Mouse (Mus musculus) spleen, adult 12 weeks (tissue): ENCODE measurements around the gene Aox3.

Experiments
- DNase-seq: peaks from one replicate; pipeline ENCODE4 v3.0.0; 2022; ENCODE audit warnings: low spot score

The Aox3 gene

DNA sequence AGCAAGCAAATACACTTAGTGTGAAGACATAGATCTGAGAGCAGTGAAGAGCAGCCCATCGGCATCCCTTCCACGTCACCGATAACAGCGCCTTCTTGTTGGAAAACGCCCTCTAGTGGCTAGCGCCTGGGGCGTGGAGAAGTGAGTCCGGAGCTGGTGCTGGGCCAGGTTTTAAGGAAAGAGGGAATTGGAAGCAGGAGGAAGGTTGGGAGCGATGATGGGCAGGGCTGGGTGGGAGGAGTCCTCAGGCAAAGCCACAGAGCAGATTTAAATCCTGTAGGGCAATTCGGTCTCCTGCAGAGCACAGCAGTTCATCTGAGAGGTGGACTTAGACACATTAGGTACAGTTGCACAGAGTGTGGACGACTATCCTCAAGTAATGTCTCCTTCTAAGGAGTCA, at the start of gene Aox3:
Gene Aox3, plus strand, starts transcription at position 251 of the 400 bp plus-strand sequence.
- no peak for DNase-seq

DNA sequence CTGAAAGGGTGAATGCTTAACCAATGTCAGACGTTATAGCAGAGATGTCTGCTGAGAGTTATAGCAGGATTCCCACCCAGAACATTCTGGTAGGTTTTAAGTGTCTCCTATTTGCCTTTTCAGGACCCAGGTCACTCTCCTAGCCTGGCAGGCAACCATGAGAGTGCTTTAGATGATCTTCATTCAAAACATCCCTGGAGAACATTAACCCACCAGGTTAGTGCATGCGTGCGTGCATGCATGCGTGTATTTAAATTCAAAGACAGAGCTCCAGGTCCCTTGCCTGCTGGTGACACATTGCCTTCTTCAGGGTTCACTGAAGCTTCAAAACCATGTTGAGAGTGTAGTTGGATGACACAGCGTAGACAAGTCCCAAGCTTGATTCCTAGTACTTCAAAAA, 47.8 kb upstream of the Aox3 start:
- no peak for DNase-seq

DNA sequence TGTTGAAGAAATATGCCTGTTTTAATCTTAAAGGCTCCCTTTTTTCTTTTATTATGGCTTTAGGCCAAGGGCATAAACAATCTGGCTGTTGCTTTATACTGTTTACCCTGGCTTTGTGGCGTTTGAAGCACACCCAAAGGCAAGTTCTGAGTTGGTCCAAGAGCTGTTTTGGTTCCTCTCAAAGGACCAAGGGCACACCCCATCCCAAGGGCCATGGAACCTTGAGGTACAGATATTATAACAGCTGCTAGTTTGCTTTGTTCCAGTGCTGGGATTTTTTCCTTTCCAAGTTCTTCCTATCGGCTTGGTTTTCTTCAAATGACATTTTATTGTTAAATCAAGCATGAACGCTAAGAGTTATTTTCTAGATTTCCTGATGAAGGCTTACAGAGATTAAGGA, 47.3 kb upstream of the Aox3 start:
- DNase-seq: no peak

DNA sequence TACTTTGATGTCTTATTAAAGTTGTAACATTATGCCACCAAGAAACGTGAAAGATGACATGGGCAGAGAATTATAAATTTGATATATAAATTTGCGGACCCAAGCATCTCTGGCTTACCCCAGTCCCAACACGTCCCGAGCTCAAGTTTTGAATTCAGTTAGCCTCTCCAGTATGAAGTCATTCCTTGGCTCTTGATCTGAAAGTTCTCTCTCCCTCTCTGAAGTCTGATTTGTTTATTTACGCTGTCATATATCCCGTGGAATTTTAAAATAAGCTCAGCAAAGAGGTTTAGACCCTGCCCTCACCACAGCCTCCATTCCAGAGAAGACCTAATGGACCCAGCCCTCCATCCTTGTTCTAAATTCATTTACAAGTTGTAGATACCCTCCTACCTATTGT, 43.7 kb upstream of the Aox3 start:
- DNase-seq: no peak

DNA sequence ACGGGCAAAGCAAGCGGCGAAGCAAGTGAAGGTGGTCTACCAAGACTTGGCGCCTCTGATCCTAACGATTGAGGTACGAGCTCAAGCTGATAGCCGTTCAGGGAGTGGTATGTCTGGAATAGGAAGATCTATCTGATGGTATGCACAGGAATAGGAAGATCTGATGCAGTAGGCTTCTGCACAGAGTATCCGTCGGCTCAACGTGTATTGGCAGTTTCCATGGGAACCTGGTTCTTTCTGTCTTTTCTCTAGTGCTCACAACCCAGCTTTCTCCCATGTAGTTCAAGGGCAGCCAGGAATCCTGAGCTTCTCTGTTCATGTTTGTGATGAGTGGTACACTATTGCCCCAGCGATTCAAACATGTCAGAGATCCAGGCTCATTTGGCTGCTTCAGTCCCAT, 42.8 kb upstream of the Aox3 start:
- DNase-seq: no peak

DNA sequence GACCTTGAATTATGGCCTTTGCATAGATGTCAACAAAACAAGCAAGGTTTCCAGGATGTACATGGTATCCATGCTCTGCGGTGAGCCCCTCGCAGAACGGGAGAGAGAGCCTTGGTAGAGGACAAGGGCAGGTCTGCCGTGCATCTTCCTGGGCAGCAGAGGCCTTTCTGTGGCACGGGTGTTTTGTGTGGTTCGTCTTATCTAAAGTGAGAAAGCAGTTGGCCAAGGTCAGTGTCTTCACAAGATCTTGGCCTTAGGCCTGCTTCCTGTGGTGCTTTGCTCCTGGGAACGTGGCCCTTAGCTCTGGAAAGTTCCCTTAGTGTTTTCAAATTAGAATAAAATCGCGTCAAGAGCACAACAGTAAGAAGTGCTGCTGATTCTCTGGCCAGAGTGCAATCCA, 41.9 kb upstream of the Aox3 start:
- no peak for DNase-seq

DNA sequence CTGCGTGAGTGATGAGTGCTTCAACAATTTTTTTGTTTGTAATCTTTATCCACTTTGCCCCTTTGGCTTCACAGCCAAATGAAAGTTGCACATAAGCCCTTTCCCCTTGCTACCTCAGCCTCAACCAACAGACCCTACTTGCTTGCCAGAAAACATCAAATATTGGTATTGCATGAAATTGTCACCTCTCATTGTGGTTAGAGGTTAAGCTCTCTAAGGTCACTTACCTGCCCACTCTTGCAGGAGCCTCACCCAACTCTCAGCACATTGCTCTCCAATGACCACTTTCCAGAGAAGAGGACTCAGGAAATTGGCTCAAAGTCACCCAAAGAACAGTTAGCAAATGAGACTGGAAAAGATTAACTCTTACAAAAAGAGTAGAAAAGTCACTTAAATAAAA, 41.4 kb upstream of the Aox3 start:
- no peak for DNase-seq

DNA sequence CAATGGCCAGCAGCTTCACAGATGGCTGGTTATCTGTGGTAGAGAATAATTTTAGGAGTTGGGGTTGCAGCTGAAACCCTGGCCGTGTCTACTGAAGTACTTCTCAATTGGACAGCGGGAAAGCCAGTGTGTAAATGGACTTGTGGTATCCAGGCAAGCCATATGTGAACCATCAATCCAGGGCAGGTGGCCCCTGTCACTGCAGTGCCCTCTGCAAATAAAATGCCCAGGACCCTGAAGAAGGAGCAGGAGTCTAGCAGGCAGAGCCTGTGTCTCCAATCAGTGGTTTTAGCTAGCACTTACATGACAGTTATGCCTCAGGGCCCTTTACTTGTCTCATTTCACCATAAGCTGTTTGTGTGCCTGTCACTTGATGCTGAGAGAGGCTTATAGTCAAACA, 40.5 kb upstream of the Aox3 start:
- no peak for DNase-seq

DNA sequence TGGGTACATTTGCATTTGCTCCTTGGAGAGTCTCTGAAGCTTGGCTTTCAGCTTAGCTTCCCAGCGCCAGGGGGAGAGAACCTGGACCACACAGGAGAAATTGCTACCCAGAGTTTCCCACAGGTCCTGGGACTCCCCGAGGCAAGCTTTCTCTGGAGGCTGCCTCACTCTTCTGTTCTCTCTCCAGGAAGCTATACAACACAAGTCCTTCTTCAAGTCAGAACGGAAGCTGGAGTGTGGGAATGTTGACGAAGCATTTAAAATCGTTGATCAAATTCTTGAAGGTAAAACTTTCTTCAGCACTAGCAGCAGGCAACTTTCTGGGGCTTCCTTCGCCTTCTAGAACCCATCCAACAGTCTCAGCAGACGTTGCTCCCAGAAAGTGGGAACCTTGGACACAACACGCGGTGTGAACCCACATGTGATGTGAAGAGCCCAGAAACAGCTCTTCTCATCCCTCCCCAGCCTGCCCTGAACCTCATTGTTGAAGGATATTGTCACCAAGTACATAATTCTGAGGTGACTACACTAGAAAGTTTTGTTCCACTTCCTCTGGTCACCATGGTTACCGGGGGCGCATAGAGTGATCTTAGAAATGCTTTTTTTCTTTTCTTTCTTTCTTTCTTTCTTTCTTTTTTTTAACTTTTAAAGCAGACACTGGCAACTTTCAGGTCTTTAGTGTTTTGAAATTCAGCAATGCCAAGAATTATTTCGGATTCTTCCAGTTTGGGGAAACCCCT, 39.8 kb upstream of the Aox3 start:
- DNase-seq: no peak

DNA sequence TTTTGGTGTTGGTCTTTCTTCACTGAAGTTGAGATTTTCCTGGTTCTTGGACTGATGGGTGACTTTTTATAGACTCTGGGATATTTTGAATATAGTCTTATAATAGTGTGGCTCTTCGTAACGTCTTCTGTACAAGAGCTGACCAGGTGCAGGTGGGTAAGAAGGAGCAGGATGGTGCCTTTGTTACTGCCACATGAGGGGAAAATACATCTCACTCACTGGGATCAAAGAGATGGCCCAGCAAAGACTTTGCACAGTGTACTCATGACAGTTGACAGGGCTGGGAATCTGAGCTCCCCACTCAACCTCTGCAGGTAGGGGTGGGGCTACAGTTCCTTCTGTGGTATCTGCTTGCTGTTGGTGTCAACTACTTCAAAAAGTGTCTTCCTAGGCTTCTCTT, 38.7 kb upstream of the Aox3 start:
- DNase-seq: no peak

DNA sequence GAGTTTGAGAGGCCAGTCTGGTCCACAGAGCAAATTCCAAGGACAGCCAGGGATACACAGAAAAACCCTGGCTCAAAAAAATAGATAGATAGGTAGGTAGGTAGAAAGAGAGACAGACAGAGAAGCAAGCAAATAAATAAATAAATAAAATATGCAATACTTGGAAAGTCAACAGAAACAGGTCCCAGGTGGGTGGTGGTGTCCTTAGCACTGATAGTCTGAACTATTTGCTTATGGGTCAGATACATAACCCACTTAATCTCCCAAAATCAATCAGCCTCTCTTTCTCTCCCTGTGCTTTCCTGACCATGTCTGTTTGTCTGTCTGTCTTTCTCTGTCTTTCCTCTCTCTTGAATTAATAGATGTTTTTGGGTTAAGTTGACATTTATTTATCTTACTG, 35.0 kb upstream of the Aox3 start:
- DNase-seq: no peak

DNA sequence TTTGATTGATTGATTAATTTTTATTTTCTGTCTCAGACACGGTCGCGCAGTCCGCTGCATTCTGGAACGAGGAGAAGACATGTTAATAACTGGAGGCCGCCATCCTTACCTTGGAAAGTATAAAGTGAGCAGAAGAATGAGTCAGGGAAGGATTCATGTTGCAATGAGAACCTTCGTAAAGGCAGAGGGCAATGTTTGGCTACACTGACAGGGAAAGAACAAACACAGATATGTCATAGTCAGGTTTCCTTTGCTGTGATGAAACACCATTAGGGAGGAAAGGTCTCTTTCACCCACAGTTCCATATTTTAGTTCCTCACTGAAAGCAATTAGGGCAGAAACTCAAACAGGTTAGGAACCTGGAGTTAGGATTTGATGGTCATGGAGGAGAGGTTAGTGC, 34.5 kb upstream of the Aox3 start:
- no peak for DNase-seq

DNA sequence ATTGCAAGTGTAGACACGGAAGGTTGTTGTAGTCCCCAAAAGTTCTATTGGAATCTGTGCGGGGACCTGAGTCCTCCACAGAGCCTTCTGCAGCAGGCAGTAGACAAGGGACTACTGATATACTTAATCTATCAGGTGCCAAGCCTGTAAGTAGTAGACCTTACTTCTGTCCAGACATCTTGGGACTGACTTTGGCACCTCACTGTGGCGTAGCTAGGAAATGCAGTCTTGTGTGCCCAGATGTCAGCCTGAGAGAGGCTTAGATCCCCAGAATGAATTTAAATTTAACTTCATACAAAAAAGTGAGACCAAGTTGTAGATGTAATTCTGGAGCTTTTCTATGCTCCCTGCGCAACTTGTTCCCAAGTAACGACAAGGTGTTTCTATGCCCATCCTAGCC, 33.2 kb upstream of the Aox3 start:
- DNase-seq: no peak

DNA sequence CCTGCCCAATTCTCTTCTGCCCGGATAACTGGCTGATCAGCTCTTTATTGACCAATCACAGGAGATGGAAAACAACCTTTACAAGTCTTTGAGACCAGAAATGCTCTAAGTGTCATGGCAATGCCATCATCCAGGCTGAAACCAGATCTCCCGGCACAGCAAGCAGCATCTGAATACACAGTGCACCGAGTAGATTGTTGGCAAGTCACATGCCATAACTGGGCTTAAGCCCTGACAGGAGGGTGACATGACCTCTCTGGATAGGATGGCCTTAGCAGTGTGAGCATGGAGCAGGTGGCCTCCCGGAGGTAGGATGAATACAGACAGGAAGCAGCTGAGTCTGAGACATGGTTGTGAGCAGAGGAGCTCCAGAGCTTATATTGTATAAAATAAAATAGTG, 32.5 kb upstream of the Aox3 start:
- no peak for DNase-seq

DNA sequence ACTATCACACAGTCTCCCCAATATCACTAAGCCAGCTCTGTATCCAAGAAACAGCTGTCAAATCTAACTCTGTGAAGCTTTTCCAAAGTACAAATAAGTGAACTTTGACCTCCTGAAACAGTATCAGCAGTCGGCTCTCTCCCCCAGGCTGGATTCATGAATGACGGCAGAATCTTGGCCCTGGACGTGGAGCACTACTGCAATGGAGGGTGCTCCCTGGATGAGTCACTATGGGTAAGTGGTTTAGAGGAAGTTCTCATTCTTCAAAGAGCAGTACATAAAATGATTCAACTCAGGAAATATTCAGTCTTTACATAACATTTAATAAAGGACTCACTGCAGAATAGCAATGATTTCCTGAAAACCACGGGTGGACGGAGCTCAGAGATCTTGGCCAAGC, 31.6 kb upstream of the Aox3 start:
- DNase-seq: no peak

DNA sequence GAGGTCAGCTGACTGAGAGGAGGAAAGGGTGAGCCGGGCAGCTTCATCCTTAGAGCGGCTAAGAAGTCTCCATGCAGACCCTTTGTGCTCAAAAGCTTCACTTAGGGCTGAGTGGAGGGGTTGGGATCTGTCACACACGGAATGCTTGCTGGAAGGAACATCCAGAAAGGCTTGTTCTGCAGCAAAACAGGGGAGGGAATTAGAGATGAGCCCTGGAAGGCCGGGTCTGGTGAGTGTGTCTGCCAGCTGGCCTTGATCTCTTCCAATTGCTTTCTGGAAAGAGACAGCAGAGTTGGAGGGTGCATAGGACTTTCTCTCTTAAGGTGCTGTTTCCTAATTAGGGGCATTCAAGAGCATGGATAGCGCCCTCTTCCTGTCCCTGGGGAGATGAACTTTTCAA, 23.6 kb upstream of the Aox3 start:
- no peak for DNase-seq

DNA sequence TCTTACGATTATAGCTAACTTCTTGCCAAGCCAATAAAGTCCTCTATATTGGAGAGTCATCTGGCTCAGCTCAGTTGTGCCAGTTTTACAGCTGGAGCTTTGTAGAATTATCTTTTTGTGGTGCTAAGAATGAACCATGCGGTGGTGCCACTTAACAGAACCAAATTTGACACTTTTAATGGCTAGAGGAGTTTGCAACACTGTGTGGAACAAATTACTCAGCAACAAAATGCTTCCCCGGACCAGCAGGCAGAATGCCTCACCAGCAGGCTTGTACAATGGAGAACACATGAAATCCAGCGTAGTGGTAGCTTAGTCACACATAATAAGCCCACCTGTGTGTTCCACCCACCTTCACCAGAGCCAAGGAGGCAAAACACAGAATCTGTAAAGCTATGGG, 22.7 kb upstream of the Aox3 start:
- DNase-seq: no peak

DNA sequence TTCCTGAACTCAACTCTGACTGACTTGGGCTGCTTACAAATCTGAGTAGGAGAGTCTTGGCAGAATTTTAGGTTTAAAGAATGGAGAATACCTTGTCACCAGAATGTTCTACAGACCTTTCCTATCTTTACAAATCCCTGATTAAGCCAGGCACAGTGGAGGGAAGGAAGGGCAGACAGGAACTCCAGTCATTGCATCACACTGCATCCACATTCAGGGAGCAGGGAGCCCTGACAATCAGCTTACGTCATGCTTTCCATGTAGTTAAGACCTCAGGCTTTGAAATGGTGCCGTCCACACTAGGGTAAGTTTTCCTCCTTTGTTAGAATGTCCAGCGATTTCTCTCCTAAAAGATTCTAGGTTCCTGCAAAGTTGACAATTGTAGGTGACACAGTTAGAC, 21.7 kb upstream of the Aox3 start:
- DNase-seq: no peak

DNA sequence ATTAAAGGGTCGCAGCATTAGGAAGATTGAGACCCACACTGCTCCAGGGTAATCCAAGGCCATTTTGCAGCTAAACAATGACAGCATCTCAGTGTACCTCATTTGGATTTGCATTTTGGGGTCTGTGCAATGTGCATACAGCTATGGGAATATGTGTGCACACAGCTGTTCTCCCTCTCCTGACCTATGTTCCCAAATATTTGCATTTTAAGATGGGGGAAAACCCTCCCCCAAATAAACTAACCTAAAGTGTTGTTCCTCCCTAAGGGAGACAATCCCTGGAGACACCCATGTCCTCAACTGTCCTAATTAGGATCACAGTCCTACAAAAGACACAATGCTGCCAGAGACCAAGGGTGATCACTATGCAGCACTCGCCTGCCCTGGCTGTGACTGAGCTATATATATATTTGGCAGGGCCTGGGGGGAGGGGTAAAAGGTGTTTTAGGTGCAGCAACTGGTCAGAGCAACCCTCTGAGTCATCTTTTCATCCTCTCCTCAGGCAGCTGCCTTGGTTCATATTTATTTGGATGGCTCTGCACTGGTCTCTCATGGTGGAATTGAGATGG, 20.9 kb upstream of the Aox3 start:
- no peak for DNase-seq

DNA sequence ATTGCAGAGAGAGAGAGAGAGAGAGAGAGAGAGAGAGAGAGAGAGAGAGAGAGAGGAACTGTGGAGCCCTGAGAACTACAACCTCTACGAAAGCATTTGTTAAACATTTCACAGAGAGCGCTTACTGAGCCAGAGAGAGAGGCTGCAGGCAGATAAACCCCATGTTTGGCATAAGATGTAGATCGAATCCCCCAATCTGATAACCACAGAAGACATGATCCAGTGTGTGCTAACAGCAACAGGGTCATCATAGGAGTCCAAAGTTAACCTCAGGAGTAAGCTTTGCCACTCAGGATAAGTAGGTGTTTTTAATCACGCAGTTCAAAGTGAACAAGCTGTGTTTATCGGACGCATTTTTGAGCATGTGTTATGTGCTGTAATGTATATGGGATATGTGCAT, 15.6 kb upstream of the Aox3 start:
- no peak for DNase-seq

DNA sequence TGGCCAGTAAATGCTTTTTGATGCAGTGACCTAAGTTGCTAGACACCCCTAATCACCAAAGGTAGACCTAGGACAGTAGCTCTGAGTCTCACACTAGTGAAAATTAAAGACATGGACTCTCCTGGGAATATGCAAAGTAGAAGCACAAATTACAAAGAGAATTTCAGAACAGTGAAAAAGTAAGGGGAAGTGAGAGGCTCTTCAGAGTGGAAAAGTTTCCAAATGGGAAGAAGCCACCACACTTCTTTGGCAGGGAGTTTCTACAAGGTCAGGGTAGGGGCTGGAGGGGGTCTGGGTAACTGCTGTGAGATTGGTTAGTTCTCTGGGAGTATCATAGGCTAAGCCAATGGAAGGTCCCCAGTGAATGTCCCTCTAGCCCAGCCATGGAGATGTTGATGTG, 13.8 kb upstream of the Aox3 start:
- no peak for DNase-seq

DNA sequence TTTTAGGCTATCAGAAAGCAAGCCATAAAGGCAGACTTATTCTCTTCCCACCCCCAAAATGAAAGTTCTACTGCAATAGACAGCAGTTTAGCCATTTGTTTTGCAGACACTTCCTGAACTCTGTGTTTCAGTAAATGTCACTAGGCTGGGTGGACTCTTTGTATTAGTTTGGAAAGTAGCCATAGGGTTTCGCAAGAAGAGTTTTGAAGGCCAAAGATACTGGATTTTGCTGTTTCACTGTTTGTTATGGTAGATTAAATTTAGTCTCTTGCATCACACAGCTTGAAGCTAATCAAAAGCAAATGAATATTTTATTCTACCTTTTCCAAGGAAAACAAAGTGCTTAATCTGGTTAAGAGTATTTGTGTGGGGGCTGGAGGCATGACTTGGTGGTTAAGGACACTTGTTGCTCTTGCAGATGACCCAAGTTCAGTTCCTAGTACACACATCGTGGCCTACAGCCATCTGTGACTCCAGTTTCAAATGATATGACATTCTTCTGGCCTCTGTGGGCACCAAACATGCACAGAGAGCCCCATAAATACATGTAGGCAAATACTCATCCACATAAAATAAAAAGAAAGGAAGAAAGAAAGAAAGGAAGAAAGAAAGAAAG, 11.3 kb upstream of the Aox3 start:
- no peak for DNase-seq

DNA sequence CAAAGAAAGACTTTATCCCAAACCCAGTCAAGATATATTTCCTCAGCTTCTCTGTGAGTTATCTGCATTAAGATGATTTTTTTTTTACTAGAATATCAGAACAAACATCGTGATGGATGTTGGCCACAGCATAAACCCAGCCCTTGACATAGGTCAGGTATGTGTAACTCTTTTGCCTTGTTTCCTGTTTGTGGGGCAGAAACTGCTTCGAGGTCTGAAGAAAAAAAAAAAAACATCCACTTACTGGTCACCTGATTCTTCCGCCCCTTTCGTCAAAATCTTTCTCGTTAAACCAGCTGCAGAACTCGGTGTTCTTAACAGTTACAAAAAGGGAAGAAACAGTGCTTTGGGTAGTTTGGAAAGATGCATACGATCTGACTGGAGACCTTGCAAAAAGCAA, 10.4 kb upstream of the Aox3 start:
- DNase-seq: no peak

DNA sequence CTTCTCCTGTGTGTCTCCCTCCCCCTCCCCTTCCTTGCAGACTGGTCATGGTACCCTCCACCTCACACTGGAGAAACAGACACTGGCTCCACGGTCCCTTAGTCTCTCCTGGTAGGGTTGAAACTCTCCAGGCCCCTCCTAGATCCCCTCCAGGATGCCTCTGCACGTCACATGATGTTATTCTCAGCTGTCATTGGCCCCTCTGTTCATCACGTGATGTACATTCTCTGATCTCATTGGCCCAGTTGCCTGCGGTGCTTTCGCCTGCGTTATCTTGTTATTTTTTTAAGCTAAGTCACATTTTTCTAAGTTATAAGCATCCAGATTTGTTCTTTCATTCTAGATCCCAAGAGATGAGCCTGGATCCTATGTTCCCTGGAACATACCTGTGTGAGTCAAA, 7.2 kb upstream of the Aox3 start:
- DNase-seq: no peak
